Mouse (Mus musculus) embryonic stem cell, embryonic (primary cell): ENCODE data around the gene Tnrc18.

Experiments
- CTCF ChIA-PET, 4 experiments: fragments of 300-600 bp in 2 of 4; fragments of 350-600 bp in 2 of 4; sonication (Branson Sonifier 250); formaldehyde crosslinking; loops; one replicate each; lab custom pipeline; 2022; ENCODE audit warnings: inconsistent platforms in 2 of 4; lab: Charles Lee
- POLR2A ChIA-PET, 4 experiments: fragments of 300-600 bp in 2 of 4; fragments of 350-600 bp in 2 of 4; sonication (Branson Sonifier 250); formaldehyde crosslinking; loops; one replicate each; lab custom pipeline; 2022; ENCODE audit warnings: antibody characterized with exemption in 4 of 4, inconsistent platforms in 1 of 4; lab: Charles Lee

Gene Tnrc18

DNA sequence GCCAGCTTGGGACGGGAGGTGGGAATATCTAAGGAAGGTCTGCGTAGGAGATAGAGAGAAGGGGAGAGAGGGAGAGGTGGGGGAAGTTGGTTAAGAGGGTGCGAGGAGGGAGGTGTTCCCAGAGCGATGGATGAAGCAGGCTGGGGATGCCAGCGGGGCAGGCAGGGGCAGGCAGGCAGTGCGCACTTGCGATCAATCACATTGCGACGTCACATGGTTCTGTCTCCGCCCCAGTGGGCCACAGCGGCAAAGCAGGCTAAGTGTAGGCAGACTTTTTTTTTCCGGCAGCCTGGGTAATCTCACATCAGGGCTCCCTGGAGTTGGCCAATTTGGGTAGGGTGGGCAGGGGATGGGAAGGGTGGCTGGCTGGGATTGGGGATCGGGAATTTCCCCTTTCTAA, 65.2 kb downstream of the Tnrc18 start:
- ChIA-PET CTCF (interaction anchor here in 1 of 4 experiments (0.6 to 1.2 kb wide), 5 partner anchors 16 to 202 kb away, joined by 3 to 7 read pairs (median 3); no protein-coding TSS in a partner anchor), POLR2A (interaction anchor here in 2 of 4 experiments (0.8 to 1.4 kb wide), 4 partner anchors 11 to 15 kb away, joined by 3 to 4 read pairs (median 4); no protein-coding TSS in a partner anchor)

DNA sequence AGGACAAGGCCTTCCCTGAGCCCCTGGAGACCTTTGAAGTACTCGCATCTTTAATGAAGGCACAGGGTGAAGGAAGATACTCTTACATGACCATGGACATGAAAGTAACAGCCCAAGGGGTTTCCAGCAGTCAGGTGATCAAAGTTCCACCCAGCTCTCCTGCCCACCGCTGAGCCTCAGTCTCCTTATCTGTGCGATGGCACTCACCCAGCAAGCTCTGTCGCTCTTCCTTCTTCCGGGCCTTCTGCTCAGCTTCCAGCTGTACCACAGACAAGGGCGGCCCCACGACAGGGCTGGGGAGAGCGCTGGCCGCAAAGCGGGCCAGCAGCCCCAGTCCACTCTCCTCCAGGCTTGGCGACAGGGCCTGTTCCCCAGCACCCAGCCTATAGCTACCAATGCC, 67.3 kb downstream of the Tnrc18 start:
- POLR2A ChIA-PET = interaction anchor here in 3 of 4 experiments (0.5 to 1.8 kb wide), 8 partner anchors 11 to 156 kb away, joined by 3 to 6 read pairs (median 3); partner anchors contain the start of gene Actb (in 1 of the 3)
- CTCF ChIA-PET = interaction anchor here in 3 of 4 experiments (0.5 to 0.9 kb wide), 5 partner anchors 13 to 717 kb away, joined by 3 to 4 read pairs (median 3); no protein-coding TSS in a partner anchor

DNA sequence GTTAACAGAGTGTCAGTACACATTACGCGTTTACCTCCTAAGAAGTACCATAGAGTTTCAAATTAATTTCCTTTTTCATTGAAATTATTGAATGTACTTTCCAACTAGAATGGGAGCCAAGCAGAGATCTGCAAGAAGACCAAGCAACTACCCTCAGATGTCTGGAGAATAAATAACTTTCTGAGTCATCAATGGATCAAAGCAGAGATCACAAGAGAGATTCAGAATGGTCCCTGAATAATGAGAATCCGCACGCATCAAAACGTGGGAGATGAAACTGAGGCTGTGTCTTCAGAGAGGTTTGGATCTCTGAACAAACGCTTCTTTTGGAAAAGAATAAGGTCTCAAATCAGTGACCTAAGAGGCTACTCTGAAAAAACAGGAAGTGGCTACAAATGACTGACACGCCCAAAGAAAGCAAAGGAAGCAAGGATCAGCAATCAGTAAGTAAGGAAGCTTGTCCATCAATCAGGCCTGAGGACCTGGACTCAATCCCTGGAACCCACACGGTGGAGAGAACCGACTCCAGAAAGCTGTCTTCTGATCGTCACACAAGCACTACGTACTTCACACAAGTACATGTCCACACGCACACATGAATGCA, 70.3 kb downstream of the Tnrc18 start:
- ChIA-PET POLR2A (interaction anchor here in 1 of 4 experiments (1.1 kb wide), 1 partner anchor 19 kb away, joined by 3 read pairs; no protein-coding TSS in a partner anchor), CTCF (no interaction called here)

DNA sequence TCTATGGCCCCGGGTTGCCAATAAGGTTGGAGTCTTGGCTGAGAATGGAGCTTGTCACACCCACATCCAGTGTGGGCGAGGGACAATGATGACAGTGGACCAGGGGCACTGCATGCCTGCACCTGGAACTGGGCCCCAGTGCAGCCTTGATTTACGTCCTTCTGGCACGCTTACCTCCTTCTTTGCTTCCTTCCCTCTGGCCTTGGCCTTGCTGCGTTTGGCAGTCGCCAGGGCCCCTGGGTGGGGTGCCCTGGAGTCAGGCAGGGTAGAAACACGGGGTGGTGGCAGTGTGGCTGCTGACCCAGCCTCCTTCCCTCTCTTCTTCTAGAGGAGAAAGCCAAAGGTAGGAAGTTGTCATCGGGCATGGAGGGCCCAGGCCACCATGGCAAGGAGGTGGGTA, 77.5 kb downstream of the Tnrc18 start:
- ChIA-PET POLR2A (interaction anchor here in 2 of 4 experiments (0.8 to 2.3 kb wide), 7 partner anchors 9 to 161 kb away, joined by 3 to 11 read pairs (median 3); no protein-coding TSS in a partner anchor), CTCF (interaction anchor here in 1 of 4 experiments (1.1 kb wide), 1 partner anchor 22 kb away, joined by 3 read pairs; no protein-coding TSS in a partner anchor)

DNA sequence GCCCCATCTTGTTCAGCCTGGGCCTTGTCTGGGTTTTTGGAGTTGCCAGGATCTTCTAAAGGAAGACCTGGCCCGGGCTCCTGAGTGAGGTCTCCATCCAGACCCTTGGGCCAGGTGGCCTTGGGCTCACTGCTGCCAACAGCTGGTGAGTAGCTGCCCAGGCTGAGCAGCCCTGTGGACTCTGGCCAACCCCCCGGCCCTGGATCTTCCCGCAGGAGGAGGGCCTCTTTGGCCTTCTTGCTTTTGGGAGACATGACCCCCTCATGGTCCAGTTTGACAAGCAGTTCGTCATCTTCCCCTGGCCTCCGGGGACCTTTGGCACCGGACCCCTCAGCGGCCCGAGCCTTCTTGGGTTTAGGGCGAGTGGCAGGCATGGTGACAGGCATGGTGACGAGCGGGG, 85.5 kb downstream of the Tnrc18 start:
- CTCF ChIA-PET = interaction anchor here in 1 of 4 experiments (0.5 to 0.6 kb wide), 2 partner anchors 104 to 122 kb away, joined by 3 to 6 read pairs; no protein-coding TSS in a partner anchor
- POLR2A ChIA-PET = interaction anchor here in 3 of 4 experiments (0.5 to 1.3 kb wide), 3 partner anchors 8 to 88 kb away, joined by 3 to 8 read pairs (median 4); no protein-coding TSS in a partner anchor

DNA sequence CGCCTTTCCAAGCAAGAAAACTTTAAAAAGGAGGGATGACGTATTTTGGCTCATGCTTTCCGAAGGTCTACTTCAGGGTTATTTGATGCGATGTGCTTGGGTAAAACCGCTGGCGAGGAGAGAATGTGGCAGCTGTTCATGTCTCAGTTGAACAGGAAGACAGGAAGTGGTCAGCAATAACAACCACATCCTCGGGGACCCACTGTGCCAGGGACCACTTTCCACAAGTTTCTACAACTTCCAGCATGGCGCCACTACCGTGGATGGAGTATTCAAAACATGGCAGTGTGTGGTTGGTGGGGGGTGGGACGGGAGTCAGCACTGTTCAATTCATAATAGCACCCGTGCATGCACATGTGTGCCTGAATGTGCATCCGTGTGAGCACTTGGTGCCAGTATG, 87.2 kb downstream of the Tnrc18 start:
- ChIA-PET POLR2A (no interaction called here), CTCF (no interaction called here)

DNA sequence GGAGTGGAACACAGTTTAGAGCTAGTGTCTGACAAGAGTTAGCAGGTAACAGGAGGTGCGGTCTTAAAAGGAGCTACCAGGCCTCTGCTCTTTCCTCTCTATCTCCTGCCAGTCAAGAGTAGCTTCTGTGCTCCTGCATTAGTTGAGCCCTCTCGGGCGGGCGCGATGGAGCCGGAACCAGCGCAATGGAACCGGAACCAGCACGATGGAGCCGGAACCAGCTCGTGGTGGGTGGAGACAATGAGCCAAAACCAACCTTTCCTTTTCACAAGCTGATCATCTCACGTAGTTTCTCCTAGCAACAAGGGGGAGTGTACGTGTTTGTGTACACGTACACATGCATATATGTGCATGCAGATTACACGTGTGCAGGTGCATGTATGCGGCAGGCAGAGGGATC, 89.2 kb downstream of the Tnrc18 start:
- CTCF ChIA-PET = interaction anchor here (0.5 to 3.0 kb wide), 22 partner anchors 9 to 226 kb away, joined by 3 to 15 read pairs (median 4); no protein-coding TSS in a partner anchor

DNA sequence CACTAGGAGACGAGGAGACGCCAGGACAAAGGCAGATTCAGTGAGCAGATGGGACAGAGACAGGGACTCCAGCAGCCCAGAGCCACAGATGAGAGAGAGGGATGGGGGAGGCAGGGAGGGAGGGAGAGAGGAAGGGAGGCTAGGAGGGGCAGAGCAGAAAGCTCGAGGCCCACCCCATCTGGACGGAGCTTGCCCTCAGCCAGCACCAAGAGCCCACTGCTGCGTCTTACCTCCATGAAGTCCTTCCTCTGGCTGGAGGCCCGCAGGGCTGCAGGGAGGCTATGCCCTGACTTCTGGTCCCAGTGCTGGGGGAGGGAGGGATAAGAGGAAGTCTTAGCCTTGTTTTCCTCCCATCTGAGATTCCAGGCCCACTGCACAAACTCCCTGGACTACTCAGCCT, 90.7 kb downstream of the Tnrc18 start:
- CTCF ChIA-PET = interaction anchor here (0.6 to 3.0 kb wide), 7 partner anchors 8 to 422 kb away, joined by 3 to 15 read pairs (median 5); no protein-coding TSS in a partner anchor
- POLR2A ChIA-PET = interaction anchor here in 1 of 4 experiments (1.4 to 2.8 kb wide), 2 partner anchors 40 to 97 kb away, joined by 3 to 11 read pairs; no protein-coding TSS in a partner anchor

More for the DNA sequence above, 89.2 kb downstream of the Tnrc18 start:
- POLR2A ChIA-PET = interaction anchor here (0.5 to 2.8 kb wide), 38 partner anchors 8 to 736 kb away, joined by 3 to 11 read pairs (median 3); partner anchors contain the start of genes Actb (in 2 of the 4), Ap5z1 (in 1 of the 4), Fbxl18 (in 1 of the 4) and Tnrc18 (in 1 of the 4)

DNA sequence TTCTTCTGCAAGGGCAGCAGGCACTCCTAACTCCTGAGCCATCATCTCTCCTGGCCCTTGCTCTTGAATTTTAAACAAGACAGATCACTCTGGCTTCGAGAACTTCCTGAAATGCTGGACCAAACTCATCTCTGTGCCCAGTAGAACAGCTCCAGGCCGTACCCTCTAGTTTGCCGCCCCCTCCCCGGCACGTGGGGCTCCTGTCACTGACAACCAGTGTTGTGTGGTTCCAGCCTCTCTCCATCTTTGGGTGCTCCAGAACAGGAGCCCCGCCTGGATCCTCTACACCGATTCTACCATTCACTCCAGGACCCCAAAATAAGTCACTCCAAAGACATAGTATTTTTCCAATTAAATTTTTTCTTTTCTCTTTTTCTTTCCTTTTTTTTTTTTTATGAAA, 93.2 kb downstream of the Tnrc18 start:
- CTCF ChIA-PET = interaction anchor here (0.6 to 1.6 kb wide), 14 partner anchors 28 to 582 kb away, joined by 3 to 6 read pairs (median 4); partner anchors contain the start of gene Fbxl18 (in 1 of the 4)

DNA sequence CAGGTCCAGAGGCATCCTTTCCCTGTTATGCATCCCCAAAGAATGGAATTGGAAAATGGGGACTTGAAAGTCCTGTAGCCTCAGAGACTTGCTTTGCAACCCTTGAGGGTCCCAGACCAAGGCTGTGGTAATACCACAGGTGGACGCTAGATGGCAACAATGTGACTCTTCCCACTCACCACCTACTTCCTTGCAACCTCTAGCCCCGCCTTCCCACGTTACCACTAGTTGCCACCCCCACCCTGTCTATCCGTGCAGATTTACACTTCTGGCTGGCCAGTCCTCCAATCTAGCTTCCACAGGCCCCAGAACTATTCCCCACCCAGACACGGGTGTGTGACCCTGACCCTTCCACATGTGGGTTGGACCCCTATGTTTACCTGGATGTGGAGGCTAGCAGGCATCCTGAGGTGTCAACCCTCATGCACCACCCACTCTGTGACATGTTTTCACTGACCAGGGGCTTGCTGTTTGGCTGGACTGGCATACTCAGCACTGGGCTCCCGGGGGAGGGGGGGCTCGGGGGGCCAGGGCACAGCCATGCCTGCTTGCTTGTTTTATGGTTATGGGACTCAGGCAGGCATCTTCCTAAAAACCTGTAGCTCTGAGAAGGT, 93.8 kb downstream of the Tnrc18 start:
- ChIA-PET POLR2A (interaction anchor here in 3 of 4 experiments (0.8 to 1.6 kb wide), 6 partner anchors 17 to 180 kb away, joined by 3 to 4 read pairs (median 3); no protein-coding TSS in a partner anchor), CTCF (interaction anchor here in 3 of 4 experiments (0.6 to 1.6 kb wide), 9 partner anchors 118 to 582 kb away, joined by 3 to 6 read pairs (median 4); no protein-coding TSS in a partner anchor)

More for the DNA sequence above, 93.2 kb downstream of the Tnrc18 start:
- POLR2A ChIA-PET = interaction anchor here (0.6 to 1.6 kb wide), 10 partner anchors 9 to 180 kb away, joined by 3 to 4 read pairs (median 3); no protein-coding TSS in a partner anchor

DNA sequence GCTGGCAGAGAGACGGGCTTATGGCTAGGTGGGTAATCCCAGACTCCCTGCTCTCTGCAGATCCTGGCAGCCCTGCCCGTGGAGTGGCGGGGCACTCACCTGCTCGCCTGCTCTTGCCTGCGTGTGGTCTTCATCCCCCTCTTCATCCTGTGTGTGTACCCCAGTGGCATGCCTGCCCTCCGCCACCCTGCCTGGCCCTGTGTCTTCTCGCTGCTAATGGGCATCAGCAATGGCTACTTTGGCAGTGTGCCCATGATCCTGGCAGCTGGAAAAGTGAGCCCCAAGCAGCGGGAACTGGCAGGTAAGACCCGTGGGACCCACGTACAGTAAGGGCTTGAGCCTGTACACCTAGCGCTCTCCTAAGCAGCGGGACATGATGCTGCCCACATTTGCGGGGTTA, 97.6 kb downstream of the Tnrc18 start:
- CTCF ChIA-PET = interaction anchor here in 1 of 4 experiments (1.4 kb wide), 1 partner anchor 135 kb away, joined by 3 read pairs; no protein-coding TSS in a partner anchor
- POLR2A ChIA-PET = interaction anchor here in 1 of 4 experiments (0.9 kb wide), 1 partner anchor 38 kb away, joined by 3 read pairs; no protein-coding TSS in a partner anchor

DNA sequence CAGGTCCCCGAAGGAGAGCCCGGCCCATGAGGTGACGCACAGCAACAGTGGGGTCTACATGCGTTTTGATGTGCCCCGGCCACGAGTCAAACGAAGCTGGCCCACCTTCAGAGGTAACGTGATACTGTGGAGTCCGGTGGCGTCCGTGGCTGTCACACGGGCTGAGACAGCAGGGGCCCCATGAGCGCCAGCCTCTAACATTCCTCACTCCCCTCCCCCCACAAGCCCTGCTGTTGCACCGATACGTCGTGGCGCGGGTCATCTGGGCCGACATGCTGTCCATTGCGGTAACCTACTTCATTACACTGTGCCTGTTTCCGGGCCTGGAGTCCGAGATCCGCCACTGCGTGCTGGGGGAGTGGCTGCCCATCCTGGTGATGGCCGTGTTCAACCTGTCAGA, 99.0 kb downstream of the Tnrc18 start:
- CTCF ChIA-PET = interaction anchor here (0.6 to 3.1 kb wide), 62 partner anchors 8 to 354 kb away, joined by 3 to 26 read pairs (median 3); partner anchors contain the start of gene Radil (in 1 of the 4)
- POLR2A ChIA-PET = interaction anchor here in 3 of 4 experiments (0.8 to 2.7 kb wide), 9 partner anchors 9 to 133 kb away, joined by 3 to 19 read pairs (median 3); no protein-coding TSS in a partner anchor

DNA sequence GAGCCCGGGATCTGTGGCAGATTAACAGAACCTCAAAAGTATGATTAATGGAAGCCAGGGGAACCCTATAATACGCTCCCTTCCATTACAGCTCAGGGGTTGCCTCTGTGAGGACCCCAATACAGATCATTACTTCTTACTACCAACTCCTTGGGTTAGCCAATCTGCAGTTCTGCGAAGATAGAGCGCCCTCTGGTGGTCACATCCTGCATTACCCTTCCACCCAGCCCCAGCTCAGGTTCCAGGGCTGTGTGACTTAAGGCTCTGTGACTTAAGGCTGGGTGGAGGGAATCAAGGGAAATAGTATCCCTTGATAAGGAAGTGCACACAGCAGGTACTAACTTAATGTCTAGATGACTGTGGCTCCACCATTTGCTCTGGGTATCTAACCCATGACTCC, 99.4 kb downstream of the Tnrc18 start:
- CTCF ChIA-PET = interaction anchor here (0.5 to 3.1 kb wide), 84 partner anchors 9 to 397 kb away, joined by 3 to 26 read pairs (median 3); partner anchors contain the start of gene Radil (in 1 of the 4)
- POLR2A ChIA-PET = interaction anchor here in 3 of 4 experiments (0.8 to 2.7 kb wide), 13 partner anchors 8 to 188 kb away, joined by 3 to 19 read pairs (median 3); partner anchors contain the start of gene Actb (in 1 of the 3)

DNA sequence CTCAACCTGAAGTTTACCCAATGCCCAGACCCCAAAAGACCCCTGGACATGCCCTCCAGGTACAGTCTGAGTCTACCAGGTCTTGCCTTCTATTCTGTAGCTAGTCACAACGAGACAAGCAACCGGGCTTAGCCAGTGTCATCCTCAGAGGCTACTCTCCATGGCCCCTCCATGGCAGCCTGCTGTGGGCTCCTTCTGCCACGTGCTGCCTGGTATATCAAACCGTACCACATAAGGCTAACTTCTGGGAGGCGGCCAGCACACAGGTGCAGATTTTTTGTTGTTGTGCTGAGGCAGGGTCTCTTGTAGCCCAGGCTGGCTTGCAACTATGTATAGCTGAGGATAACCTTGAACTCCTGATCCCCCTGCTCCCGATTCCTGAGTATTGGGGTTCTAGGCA, 101.4 kb downstream of the Tnrc18 start:
- ChIA-PET CTCF (interaction anchor here in 2 of 4 experiments (0.6 to 2.0 kb wide), 6 partner anchors 37 to 141 kb away, joined by 3 to 8 read pairs (median 4); no protein-coding TSS in a partner anchor), POLR2A (interaction anchor here in 2 of 4 experiments (0.5 to 2.7 kb wide), 3 partner anchors 13 to 194 kb away, joined by 3 to 19 read pairs (median 3); no protein-coding TSS in a partner anchor)

DNA sequence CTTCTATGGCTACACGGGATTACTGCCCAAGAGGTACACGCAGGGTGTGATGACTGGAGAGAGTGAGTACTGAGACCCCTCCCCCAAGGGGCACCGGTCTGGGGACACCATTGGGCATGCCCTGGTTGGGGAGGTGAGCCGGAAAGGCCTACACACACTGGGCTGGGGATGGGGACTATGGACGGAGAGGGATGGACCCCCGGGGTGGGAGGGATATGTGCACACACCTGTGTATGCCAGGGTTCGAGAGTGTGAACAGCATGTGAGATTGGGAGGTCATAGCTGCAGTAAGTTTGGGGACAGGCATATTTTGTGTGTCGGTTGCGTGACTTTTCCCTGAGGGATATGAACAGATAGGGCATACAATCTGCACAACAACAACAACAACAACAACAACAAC, 102.4 kb downstream of the Tnrc18 start:
- CTCF ChIA-PET = interaction anchor here in 2 of 4 experiments (0.6 to 1.1 kb wide), 2 partner anchors 90 to 149 kb away, joined by 3 to 5 read pairs; no protein-coding TSS in a partner anchor
- POLR2A ChIA-PET = interaction anchor here in 2 of 4 experiments (0.9 to 1.4 kb wide), 2 partner anchors 10 to 13 kb away, joined by 3 to 5 read pairs; no protein-coding TSS in a partner anchor

DNA sequence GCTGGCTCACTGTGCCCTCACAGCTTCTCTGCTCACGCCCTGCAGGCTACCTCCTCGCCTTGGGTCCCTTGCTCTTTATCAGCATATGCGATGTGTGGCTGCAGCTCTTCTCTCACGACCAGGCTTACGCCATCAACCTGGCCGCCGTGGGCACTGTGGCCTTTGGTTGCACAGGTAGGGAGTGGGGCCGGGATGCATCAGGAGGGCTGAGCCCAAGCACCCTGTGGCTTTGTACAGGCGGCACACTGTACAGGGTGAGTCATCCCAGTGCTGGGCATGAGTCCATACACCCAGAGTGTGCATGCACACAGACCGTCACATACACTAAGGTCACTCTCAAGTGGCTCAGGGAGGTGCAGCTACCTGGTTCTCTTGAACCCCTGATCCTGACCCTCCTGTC, 103.5 kb downstream of the Tnrc18 start:
- ChIA-PET POLR2A (interaction anchor here in 1 of 4 experiments (1.4 kb wide), 1 partner anchor 14 kb away, joined by 5 read pairs; no protein-coding TSS in a partner anchor), CTCF (interaction anchor here in 1 of 4 experiments (1.0 kb wide), 1 partner anchor 133 kb away, joined by 4 read pairs; no protein-coding TSS in a partner anchor)

DNA sequence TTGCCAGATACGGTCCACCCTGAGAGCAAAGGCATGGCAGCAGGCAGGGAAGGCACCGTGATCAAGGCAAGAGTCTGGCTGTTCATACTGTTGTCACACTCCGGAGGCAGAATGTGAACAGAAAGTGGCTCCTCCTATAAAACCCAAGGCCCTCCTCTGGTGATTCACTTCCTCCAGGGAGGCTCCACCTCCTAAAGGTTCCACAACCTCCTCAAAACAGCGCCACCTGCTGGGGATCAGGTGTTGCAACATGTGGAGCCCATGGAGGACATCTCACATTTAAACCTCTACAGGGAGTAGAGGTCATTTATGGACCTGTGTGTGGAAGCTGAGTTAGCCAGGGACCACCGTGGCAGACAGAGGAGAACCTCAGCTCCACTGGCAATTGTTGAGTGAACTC, 105.1 kb downstream of the Tnrc18 start:
- ChIA-PET POLR2A (no interaction called here), CTCF (interaction anchor here in 1 of 4 experiments (1.1 kb wide), 1 partner anchor 92 kb away, joined by 3 read pairs; no protein-coding TSS in a partner anchor)
